Mouse (Mus musculus) thymus, adult 2 months (tissue): ENCODE measurements around the gene Mov10l1.

Experiments used
- CTCF ChIP-seq: fragments of 200-500 bp; IDR thresholded peaks from 2 replicates; pipeline ENCODE4 v1.5.1; 2012; ENCODE audit warnings: mild to moderate bottlenecking, control low read depth, low read length, moderate library complexity, borderline replicate concordance; ENCODE audit not compliant: control insufficient read depth, poor library complexity, insufficient read depth; ENCODE audit errors: extremely low read depth
- POLR2A ChIP-seq: fragments of 200-500 bp; IDR thresholded peaks from 2 replicates; pipeline ENCODE4 v1.6.1; 2012; ENCODE audit warnings: mild to moderate bottlenecking, low read length, control low read depth, moderate library complexity; ENCODE audit not compliant: control insufficient read depth, poor library complexity, insufficient read depth; ENCODE audit errors: extremely low read depth

GRCm38 (mm10) chr15:89104425-89104824 is 121.7 kb downstream of the Mov10l1 start:
- TF ChIP-seq CTCF = no peak
- TF ChIP-seq POLR2A = no peak
